Mouse (Mus musculus): ENCODE results near the gene Evl.

DNA sequence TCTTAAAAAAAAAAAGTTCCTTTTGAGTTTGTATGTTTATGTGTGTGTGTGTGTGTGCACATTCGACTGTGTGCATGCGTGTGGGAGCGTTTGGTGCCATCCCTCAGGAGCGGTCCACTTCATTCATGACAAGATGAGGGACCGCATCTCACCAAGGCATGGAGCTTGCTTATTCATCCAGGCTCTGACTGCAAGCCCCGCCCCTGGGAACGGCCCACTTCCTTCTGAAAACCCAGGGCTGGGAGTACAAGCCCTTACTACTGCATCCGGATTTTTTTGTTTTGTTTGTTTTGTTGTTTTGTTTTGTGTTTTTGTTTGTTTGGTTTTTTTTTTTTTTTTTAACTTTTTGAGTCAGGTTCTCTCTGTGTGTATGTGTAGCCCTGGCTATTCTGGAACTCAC lies 35.1 kb upstream of the Evl start:
- TF ChIP-seq CTCF (IDR thresholded peaks at IDR 0.05; ENCODE audit: borderline replicate concordance, insufficient read depth, low read length) (no peak), POLR2A (IDR thresholded peaks at IDR 0.05; ENCODE audit: low read depth, low read length) (no peak)
